In genomic region chr2:79934660-79935059, GRCm38 (mm10) we compare ENCODE assay signal across 29 mouse cellular contexts.
"Had no signal": no experiment of that assay in that cellular context is flagged by ENCODE, and none has a peak within 500 bp of the region (broad histone marks: within the 10 kb centered on the region; RNA-seq: fewer than 3 reads in every experiment).

No protein-coding gene starts in this region.

- H3K4me3 ChIP-seq: embryonic facial prominence, embryonic 10.5 days; embryonic facial prominence, embryonic 12.5 days; embryonic facial prominence, embryonic 13.5 days; embryonic facial prominence, embryonic 15.5 days; erythroblast, embryonic 14.5 days; forebrain, embryonic 10.5 days; forebrain, embryonic 12.5 days; forebrain, embryonic 13.5 days; forebrain, embryonic 15.5 days; gastrocnemius, adult 2 months; heart, adult 2 months had no signal

- H3K36me3 ChIP-seq: embryonic facial prominence, embryonic 10.5 days; embryonic facial prominence, embryonic 12.5 days; embryonic facial prominence, embryonic 13.5 days; embryonic facial prominence, embryonic 15.5 days; forebrain, embryonic 10.5 days; forebrain, embryonic 12.5 days; forebrain, embryonic 15.5 days had no signal

- H3K27me3 ChIP-seq: embryonic facial prominence, embryonic 12.5 days; embryonic facial prominence, embryonic 13.5 days; embryonic facial prominence, embryonic 15.5 days; forebrain, embryonic 12.5 days; forebrain, embryonic 13.5 days; forebrain, embryonic 15.5 days had no signal

- H3K4me1 ChIP-seq: embryonic facial prominence, embryonic 10.5 days; embryonic facial prominence, embryonic 12.5 days; embryonic facial prominence, embryonic 13.5 days; embryonic facial prominence, embryonic 15.5 days; forebrain, embryonic 10.5 days; forebrain, embryonic 12.5 days; forebrain, embryonic 13.5 days; forebrain, embryonic 15.5 days had no signal

- ATAC-seq: forebrain, embryonic 13.5 days; forebrain, embryonic 14.5 days; forebrain, embryonic 15.5 days; forebrain, embryonic 16.5 days; forebrain, postnatal 0 days had no signal

- DNase-seq: cerebellum, adult 2 months; cerebellum, adult 8-10 months; cerebellum, adult 9-10 months; cerebellum, adult 9-11 months; cerebellum, postnatal 10 days; cerebellum, postnatal 14 days; cerebellum, postnatal 25 days; cerebellum, postnatal 36 days; embryo, embryonic 11 days; forebrain, postnatal 0 days; gastrocnemius, adult 2 months; gastrocnemius, postnatal 10 days; gastrocnemius, postnatal 14 days; gastrocnemius, postnatal 25 days; gastrocnemius, postnatal 36 days; heart, adult 11 months; heart, adult 18-20 months; heart, adult 2 months had no signal

- H3K27ac ChIP-seq: embryonic facial prominence, embryonic 10.5 days; embryonic facial prominence, embryonic 12.5 days; embryonic facial prominence, embryonic 13.5 days; embryonic facial prominence, embryonic 15.5 days; forebrain, embryonic 10.5 days; forebrain, embryonic 12.5 days; forebrain, embryonic 13.5 days; forebrain, embryonic 15.5 days; gastrocnemius, adult 2 months; heart, adult 2 months had no signal

- H3K4me2 ChIP-seq: embryonic facial prominence, embryonic 12.5 days; embryonic facial prominence, embryonic 13.5 days; embryonic facial prominence, embryonic 15.5 days; forebrain, embryonic 12.5 days; forebrain, embryonic 13.5 days; forebrain, embryonic 15.5 days had no signal

- H3K9ac ChIP-seq: embryonic facial prominence, embryonic 12.5 days; embryonic facial prominence, embryonic 13.5 days; embryonic facial prominence, embryonic 15.5 days; forebrain, embryonic 12.5 days; forebrain, embryonic 13.5 days; forebrain, embryonic 15.5 days; forebrain, postnatal 0 days had no signal

- H3K9me3 ChIP-seq: embryonic facial prominence, embryonic 10.5 days; embryonic facial prominence, embryonic 12.5 days; embryonic facial prominence, embryonic 15.5 days; forebrain, embryonic 10.5 days; forebrain, embryonic 12.5 days; forebrain, embryonic 13.5 days; forebrain, embryonic 15.5 days had no signal
